Mouse (Mus musculus) C3H10T1/2 (cell line): ENCODE measurements around the gene Plpp4. TPM values are rescaled to one million over a fixed set of nuclear protein-coding genes. Genes with fewer than 3 reads are reported as not detected.

ENCODE experiments used
- polyA plus RNA-seq, 2 experiments: library from polyadenylated mRNA; unstranded; fragments of >200 nt; fragmentation: generic; extraction: Trizol; gene quantifications; one replicate each; pipeline ENCODE4 v1.2.1; 2012; ENCODE audit warnings: missing spikeins in 2 of 2

Plpp4 gene
- not detected for polyA plus RNA-seq

DNA sequence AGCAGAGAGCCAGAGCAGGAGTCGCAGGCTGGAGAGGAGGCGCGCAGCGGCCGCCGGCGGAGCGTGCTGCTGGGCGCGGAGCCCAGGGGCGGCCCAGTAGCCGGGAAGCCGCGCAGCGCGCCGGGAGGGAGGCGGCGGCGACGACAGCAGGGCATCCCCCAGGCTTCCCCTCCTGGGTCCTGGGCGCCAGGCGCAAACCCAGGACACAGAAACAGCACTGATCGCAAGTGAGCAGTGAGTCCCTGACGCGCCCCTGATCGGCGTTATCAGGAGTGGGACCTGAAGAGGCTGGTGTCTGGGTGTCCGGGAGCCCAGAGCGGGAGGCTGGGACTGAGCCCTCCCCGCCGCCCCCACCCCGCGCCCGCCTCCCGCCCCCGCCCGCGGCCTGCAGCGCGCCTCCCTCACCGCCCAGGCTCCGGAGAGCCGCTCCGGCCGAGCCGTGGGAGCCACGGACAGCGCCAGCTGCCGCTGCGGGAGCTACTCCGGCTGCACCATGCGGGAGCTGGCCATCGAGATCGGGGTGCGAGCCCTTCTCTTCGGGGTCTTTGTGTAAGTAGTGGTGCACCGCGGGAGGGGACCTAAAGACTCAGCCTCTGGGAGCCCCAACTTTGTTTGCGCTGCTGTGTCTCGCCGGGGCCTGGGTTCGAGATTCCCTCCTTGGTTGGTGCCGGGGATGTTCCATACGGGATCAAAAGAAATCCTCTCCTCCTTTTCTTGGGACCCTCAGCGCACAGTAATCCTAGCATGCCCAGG is at the start of gene Plpp4:
TSS of gene Plpp4 (plus strand) at position 411 of the 753 bp plus-strand sequence.

